7 mouse cellular contexts compared by ENCODE assay signal in genomic region chr4:135986943-135987710, GRCm38 (mm10). TPM values are rescaled to one million over a fixed set of nuclear protein-coding genes. Genes with fewer than 3 reads are reported as not detected.
DNase-seq lines count a peak whose midpoint lies in the region; ATAC-seq lines count a peak whose summit lies in the region.

Gene Pithd1, minus strand, starts transcription at chr4:135987264.

- peak within 1 kb of the TSS; percentile 85 for H3K4me3 ChIP-seq in intestine, embryonic 15.5 days (replicated peaks)
- peak within 1 kb of the TSS; percentile 80 for H3K4me3 ChIP-seq in midbrain, embryonic 10.5 days

- under 1% methylated on average over 81 of the region's 81 CpGs for WGBS in intestine, embryonic 15.5 days
- under 1% methylated on average over 81 of the region's 81 CpGs for WGBS in midbrain, embryonic 10.5 days

- H3K4me2 ChIP-seq in intestine, embryonic 15.5 days (replicated peaks): peak within 1 kb of the TSS; percentile 71

- H3K9me3 ChIP-seq in intestine, embryonic 15.5 days: no peaks in the 10 kb centered on the region
- H3K9me3 ChIP-seq in midbrain, embryonic 10.5 days (replicated peaks): no peaks in the 10 kb centered on the region

- peak within 1 kb of the TSS; percentile 90 for H3K9ac ChIP-seq in intestine, embryonic 15.5 days

- peak; percentile 93 for ATAC-seq in intestine, embryonic 15.5 days

- peak within 1 kb of the TSS; percentile 89 for H3K27ac ChIP-seq in intestine, embryonic 15.5 days
- peak within 1 kb of the TSS; percentile 94 for H3K27ac ChIP-seq in midbrain, embryonic 10.5 days (replicated peaks)

- H3K4me1 ChIP-seq in intestine, embryonic 15.5 days (replicated peaks): peaks cover 7% of the 10 kb centered on the region
- H3K4me1 ChIP-seq in midbrain, embryonic 10.5 days: peaks cover 20% of the 10 kb centered on the region

- peaks cover 12% of the 10 kb centered on the region; the same call in 1 of the 2 replicates for H3K36me3 ChIP-seq in intestine, embryonic 15.5 days
- peaks cover 34% of the 10 kb centered on the region for H3K36me3 ChIP-seq in midbrain, embryonic 10.5 days

- intact Hi-C loops in gastrocnemius, postnatal 36 days (cut with DNase I): loop anchor here (5.0 kb wide), 1 partner anchor 40 kb away; no protein-coding TSS in a partner anchor
- intact Hi-C loops in left cerebral cortex, postnatal 25 days (cut with DNase I): no loop called here

- peak; percentile 91 to 94 for DNase-seq in adrenal gland, adult 18-20 months (ENCODE audit: low spot score in 2 of 2)
- peak; percentile 96 for DNase-seq in embryo, embryonic 11 days
- peak; percentile 84 to 94 for DNase-seq in gastrocnemius, postnatal 36 days
- DNase-seq in left cerebral cortex, postnatal 25 days (ENCODE audit: low spot score in 2 of 2): peak; percentile 91 to 93
- peak; percentile 93 for DNase-seq in midbrain, embryonic 10.5 days (ENCODE audit: low spot score)
- DNase-seq in right cerebral cortex, postnatal 4 days: peak; percentile 93

- H3K27me3 ChIP-seq in intestine, embryonic 15.5 days (replicated peaks): no peaks in the 10 kb centered on the region
- no peaks in the 10 kb centered on the region for H3K27me3 ChIP-seq in midbrain, embryonic 10.5 days (ENCODE audit: low read depth, poor library complexity, severe bottlenecking)

RNA-seq across cellular contexts. Expression of gene Pithd1, which starts in this region (rescaled TPM):
- total RNA-seq in adrenal gland, adult 18-20 months (2021): 10 to 100 TPM; 29.4 to 31.4 TPM
- total RNA-seq in gastrocnemius, postnatal 36 days (2021): 10 to 100 TPM; 21.3 to 23.9 TPM
- 51.6 TPM in 2 replicates for polyA plus RNA-seq in intestine, embryonic 15.5 days (2015; fragmentation: Nextera tagmentation; extraction: Ambion mirVana)
- total RNA-seq in left cerebral cortex, postnatal 25 days (2021): 10 to 100 TPM; 82.1 to 84.3 TPM
- 66.3 and 69.6 TPM in 2 replicates for polyA plus RNA-seq in midbrain, embryonic 10.5 days (2016; fragmentation: Nextera tagmentation; extraction: Ambion mirVana)

Comparison
In these comparisons a context has a peak if more than half of its experiments do, and no peak if none do; other contexts are left out.
1. Peak in every context shown above with its lines: DNase-seq, ATAC-seq, H3K4me3 ChIP-seq and H3K27ac ChIP-seq.